Mouse (Mus musculus) heart, embryonic 12.5 days (tissue): ENCODE results near the gene Sim2. TPM values are rescaled to one million over a fixed set of nuclear protein-coding genes. Genes with fewer than 3 reads are reported as not detected.

Experiments used
- ATAC-seq: fragments of 200-750 bp; cut with Nextera tagmentation; 2 replicates; pipeline ENCODE4 v1.8.0; 2017; ENCODE audit warnings: moderate TSS enrichment, moderate library complexity; ENCODE audit not compliant: insufficient number of reproducible peaks, low FRiP score
- H3K27ac ChIP-seq: fragments of 300-500 bp; sonication (generic); 2 replicates; pipeline ENCODE4 v1.5.1; 2016; ENCODE audit warnings: mild to moderate bottlenecking, moderate library complexity; ENCODE audit not compliant: poor library complexity, severe bottlenecking
- H3K27me3 ChIP-seq: fragments of 300-500 bp; sonication (generic); replicated peaks from 2 replicates; pipeline ENCODE4 v1.6.1; 2016; ENCODE audit warnings: mild to moderate bottlenecking, moderate library complexity
- H3K36me3 ChIP-seq: fragments of 300-500 bp; sonication (generic); 2 replicates; pipeline ENCODE4 v1.6.1; 2016; ENCODE audit warnings: mild to moderate bottlenecking, moderate library complexity
- H3K4me1 ChIP-seq: fragments of 300-500 bp; sonication (generic); replicated peaks from 2 replicates; pipeline ENCODE4 v1.6.1; 2016; ENCODE audit warnings: mild to moderate bottlenecking
- H3K4me2 ChIP-seq: fragments of 300-500 bp; sonication (generic); 2 replicates; pipeline ENCODE4 v1.6.1; 2016; ENCODE audit warnings: mild to moderate bottlenecking, moderate library complexity
- H3K4me3 ChIP-seq: fragments of 300-500 bp; sonication (generic); 2 replicates; pipeline ENCODE4 v1.5.1; 2016; ENCODE audit warnings: mild to moderate bottlenecking
- H3K9ac ChIP-seq: fragments of 300-500 bp; sonication (generic); 2 replicates; pipeline ENCODE4 v1.6.1; 2016; ENCODE audit warnings: mild to moderate bottlenecking, moderate library complexity
- H3K9me3 ChIP-seq: fragments of 300-500 bp; sonication (generic); replicated peaks from 2 replicates; pipeline ENCODE4 v1.6.1; 2016; ENCODE audit warnings: mild to moderate bottlenecking, moderate library complexity
- WGBS: fragments of 180-500 bp; shearing (Covaris S2); methylation state at CpG from one replicate; pipeline ENCODE4 v1.1.7; 2016; 5-methylcytosine and 5-hydroxymethylcytosine counted together
- polyA plus RNA-seq: library from polyadenylated mRNA; unstranded; fragments of >200 nt; fragmentation: Nextera tagmentation; extraction: Ambion mirVana; gene quantifications from 2 replicates; pipeline ENCODE4 v1.2.1, GENCODE M21; 2016

Gene Sim2
- polyA plus RNA-seq, 1 experiment from 2014 or later = not detected

DNA sequence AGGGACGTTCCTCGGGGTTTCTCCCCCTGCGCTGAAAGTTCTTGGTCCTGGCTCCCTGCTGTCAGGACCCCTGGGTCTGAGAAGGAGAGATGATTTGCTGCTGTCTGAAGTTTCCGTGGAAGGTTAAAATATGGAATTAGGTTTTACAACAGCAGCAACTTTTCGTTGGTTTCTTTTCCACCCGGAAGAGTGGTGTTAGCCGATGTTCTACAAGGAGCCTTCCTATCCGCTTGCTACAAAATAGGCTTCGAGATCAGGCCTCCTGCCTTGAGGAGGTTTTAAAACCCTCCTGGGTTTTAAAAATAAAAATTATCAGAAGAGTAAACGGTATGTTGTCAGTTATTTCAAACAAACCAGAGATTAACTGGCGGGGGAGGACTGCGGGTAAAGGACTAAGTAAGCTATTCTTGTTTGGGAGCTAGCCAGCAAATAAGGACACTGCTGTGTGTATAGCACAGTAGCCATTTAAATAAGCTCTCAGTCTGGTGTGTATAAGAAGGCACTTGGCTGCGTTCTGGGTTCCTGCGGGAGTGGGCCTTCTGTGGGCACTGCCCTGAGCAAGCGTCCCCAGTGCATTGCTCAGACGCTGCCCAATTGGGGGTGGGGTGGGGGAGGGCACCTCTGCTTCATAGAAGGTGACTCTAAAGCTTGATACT is 3.0 kb downstream of the Sim2 start:
- 6% methylated on average over 16 of the region's 16 CpGs for WGBS
- Histone ChIP-seq H3K27ac (no peak overlapping the region), H3K4me3 (peak overlapping the region; percentile 17), H3K9ac (no peak overlapping the region), H3K27me3 (peaks cover 90% of the 10 kb centered on the region), H3K36me3 (no peaks in the 10 kb centered on the region), H3K4me2 (peak overlapping the region; percentile 33), H3K4me1 (peaks cover 25% of the 10 kb centered on the region), H3K9me3 (no peaks in the 10 kb centered on the region)
- no peak for ATAC-seq

DNA sequence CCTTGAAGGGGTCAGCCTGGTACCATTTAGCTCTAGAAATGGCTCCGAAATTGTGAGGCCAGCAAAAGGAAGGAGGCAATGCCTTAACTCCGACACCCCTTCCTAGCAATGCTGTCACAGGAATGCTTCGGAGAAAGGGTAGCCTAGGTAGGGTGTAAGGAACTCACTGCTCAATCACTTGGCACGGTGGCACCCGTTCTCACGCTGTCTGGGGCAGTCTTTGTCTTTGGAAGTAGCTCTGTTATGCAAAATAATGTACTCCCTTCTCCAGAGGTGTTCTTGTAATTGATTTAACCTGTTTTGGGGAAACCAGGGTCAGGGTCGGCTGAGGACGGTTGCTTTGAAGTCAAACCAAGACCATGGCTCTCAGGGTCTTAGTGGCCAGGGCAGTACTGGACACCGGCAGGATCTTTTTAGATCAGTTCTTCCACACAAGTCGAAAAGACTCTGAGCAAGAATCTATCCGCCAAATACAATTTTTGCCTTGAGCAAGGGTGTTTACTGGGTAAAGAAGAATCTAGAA is 3.6 kb downstream of the Sim2 start:
- 5% methylated on average over 11 of the region's 11 CpGs for WGBS
- no peaks in the 10 kb centered on the region for H3K9me3 ChIP-seq
- no peak overlapping the region for H3K9ac ChIP-seq
- ATAC-seq = no peak
- H3K36me3 ChIP-seq = no peaks in the 10 kb centered on the region
- peaks cover 90% of the 10 kb centered on the region for H3K27me3 ChIP-seq
- no peak overlapping the region for H3K4me3 ChIP-seq
- peaks cover 25% of the 10 kb centered on the region for H3K4me1 ChIP-seq
- no peak overlapping the region for H3K4me2 ChIP-seq
- H3K27ac ChIP-seq = no peak overlapping the region

DNA sequence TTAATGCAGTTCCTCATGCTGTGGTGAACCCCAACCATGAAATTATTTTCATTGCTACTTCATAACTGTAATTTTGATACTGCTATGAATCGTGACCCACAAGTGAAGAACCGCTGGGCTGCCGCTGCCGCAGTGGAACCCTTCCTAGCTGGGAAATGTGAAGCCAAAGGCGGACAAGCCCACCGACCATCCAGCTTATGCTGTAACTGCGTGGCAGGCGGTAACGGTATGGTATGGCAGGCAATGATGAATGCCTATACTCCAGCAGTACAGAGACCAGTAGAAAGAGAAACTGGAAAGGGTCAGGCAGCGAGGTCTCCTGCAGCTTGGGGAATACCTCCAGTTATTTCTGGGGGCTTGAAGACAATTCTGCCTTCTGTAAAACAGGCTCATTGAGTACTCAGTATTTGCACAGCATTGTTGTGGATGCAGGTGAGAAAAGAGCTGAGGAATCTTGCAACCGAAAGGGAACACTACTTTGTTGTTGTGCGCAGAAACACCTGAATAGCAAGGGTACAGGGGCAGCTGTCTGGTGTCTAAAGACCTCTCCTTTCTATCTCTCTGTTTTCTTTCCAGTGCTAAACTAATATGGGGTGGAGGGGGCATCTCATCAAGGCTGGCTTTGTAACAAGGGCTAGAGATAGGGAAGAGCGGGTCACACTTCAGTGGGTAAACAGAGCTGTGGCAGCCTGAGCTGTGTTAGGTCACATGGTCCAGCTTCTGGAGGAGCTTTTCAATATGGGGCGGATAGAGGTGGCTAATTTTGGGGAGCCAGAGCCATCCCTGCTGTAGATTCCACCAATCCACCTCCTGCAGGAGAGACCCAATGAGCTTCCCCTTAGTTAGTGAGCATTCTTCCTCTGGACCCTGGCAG is 4.3 kb downstream of the Sim2 start:
- no peak overlapping the region for H3K4me2 ChIP-seq
- no peak for ATAC-seq
- H3K36me3 ChIP-seq = no peaks in the 10 kb centered on the region
- no peaks in the 10 kb centered on the region for H3K9me3 ChIP-seq
- peaks cover 25% of the 10 kb centered on the region for H3K4me1 ChIP-seq
- peaks cover 91% of the 10 kb centered on the region for H3K27me3 ChIP-seq
- H3K9ac ChIP-seq = no peak overlapping the region
- no peak overlapping the region for H3K27ac ChIP-seq
- no peak overlapping the region for H3K4me3 ChIP-seq
- WGBS = 7% methylated on average over 14 of the region's 14 CpGs

DNA sequence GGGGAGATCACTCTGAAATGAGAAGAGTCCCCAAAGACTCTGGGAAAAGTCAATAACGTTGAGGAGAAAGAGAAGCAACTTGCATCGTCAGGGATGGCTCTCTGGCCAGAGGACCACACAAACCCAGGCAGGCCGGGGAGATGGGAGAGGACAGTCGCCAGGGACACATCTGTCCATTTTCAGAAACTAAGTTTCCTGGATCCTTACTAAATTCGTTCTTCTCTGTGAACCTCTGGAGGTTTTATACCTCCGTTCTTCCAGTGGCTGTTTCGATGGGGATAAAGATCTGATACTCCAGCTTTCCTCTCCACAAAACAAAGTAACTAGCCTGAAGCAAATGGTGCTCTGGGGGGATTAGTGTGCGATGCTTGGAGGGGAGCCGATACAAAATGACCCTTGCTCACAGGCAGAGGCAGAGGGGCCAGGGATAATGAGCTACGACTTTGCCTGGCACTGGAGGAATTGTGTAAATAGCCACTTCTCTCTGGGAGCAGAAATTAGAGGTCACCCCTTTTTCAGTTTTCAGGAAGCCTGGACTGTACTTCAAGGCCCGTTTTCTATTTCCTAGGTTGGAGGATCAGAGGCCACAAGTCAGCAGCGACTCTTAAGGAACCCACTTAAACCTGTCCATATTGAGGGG is 7.9 kb downstream of the Sim2 start:
- no peak overlapping the region for H3K9ac ChIP-seq
- 2% methylated on average over 12 of the region's 12 CpGs for WGBS
- no peak for ATAC-seq

DNA sequence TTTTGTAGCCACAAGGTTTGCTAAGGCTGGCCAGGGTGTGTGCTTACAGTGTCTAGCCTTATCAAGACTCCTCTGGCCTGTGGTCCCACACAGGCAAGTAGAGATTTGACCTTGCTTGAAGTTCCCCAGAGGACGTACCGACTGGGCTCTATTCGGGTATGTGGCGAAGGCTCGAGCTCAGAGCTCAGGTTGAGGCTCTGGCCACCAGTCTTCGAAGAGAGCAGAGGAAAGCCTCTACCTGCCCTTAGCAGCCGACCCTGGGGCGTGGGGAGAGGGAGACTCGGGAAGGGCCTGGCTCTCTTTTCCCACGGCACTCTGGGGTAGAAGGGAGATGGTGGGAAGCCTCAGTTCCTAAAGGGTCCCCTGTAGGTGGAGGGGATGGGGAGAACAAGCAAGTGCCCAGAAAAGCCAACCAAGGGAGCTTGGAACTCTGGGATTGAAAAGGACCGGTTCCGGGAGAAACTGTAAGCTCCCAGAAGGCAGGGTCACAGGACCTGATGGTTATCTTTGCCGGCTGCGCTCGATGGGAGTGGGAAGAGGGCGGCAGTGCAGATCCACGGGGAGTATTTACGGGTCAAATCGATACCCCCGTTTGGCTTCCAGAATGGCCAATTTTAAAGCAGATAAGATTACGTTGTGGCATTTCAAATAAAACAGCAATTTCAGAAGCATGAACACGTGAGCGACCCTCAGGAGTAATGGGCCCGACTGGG is 8.6 kb downstream of the Sim2 start:
- H3K9me3 ChIP-seq = no peaks in the 10 kb centered on the region
- 0 out of 2 replicates have a peak, but pooled peaks cover 11% of the 10 kb centered on the region for H3K4me1 ChIP-seq
- H3K36me3 ChIP-seq = no peaks in the 10 kb centered on the region
- ATAC-seq = no peak
- H3K4me3 ChIP-seq = no peak overlapping the region
- H3K9ac ChIP-seq = no peak overlapping the region
- peaks cover 91% of the 10 kb centered on the region for H3K27me3 ChIP-seq
- no peak overlapping the region for H3K4me2 ChIP-seq
- H3K27ac ChIP-seq = no peak overlapping the region
- 2% methylated on average over 24 of the region's 24 CpGs for WGBS

More for the DNA sequence above, 7.9 kb downstream of the Sim2 start:
- H3K4me2 ChIP-seq = no peak overlapping the region
- no peaks in the 10 kb centered on the region for H3K9me3 ChIP-seq
- no peak overlapping the region for H3K27ac ChIP-seq
- H3K4me1 ChIP-seq = 0 out of 2 replicates have a peak, but pooled peaks cover 11% of the 10 kb centered on the region
- H3K36me3 ChIP-seq = no peaks in the 10 kb centered on the region
- H3K4me3 ChIP-seq = no peak overlapping the region
- peaks cover 89% of the 10 kb centered on the region for H3K27me3 ChIP-seq

DNA sequence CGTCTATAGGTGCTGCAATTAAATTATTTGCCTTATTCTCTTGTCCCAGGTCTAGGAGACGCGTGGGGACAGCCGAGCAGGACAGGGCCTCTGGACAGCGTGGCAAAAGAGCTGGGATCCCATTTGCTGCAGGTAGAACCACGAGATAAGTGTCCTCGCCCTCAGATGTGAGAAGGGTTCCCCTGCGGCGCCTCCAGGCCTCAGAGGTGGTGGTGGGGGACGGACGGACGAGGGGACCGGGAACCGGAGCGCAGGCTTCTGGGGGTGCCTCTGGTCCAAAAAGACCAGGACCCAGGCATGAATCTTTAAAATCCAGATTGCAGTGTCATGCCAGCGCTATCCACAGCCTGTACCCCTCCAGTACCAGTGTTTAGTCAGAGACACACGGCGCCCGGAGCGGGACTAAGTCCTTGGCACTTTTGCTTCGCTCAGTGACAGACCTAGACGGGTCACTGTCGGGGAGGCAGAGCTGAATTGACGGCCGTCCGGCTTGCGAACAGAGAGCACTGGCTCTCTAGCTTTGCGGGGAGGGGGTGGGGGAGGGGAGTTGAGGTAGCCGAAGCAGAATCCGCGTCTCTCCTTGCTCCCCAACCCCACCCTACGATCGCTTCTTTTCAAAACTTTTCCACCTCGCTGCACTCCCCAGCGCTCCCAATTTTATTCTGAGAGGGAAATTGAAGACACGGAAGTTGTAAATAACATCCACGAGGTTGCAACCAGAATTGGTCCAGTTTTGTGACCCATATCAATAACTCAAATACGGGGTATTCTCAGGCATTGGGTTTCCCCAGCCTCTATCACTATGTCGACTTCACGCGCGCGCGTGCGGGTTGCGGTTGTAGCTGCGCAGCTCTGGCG is 9.7 kb downstream of the Sim2 start:
- no peak for ATAC-seq
- H3K9me3 ChIP-seq = no peaks in the 10 kb centered on the region
- no peak overlapping the region for H3K9ac ChIP-seq
- no peak overlapping the region; the same call in 1 of the 2 replicates for H3K4me3 ChIP-seq
- H3K27me3 ChIP-seq = peaks cover 91% of the 10 kb centered on the region
- no peak overlapping the region for H3K27ac ChIP-seq
- no peak overlapping the region for H3K4me2 ChIP-seq
- 0 out of 2 replicates have a peak, but pooled peaks cover 11% of the 10 kb centered on the region for H3K4me1 ChIP-seq
- H3K36me3 ChIP-seq = no peaks in the 10 kb centered on the region
- WGBS = under 1% methylated on average over 48 of the region's 48 CpGs

DNA sequence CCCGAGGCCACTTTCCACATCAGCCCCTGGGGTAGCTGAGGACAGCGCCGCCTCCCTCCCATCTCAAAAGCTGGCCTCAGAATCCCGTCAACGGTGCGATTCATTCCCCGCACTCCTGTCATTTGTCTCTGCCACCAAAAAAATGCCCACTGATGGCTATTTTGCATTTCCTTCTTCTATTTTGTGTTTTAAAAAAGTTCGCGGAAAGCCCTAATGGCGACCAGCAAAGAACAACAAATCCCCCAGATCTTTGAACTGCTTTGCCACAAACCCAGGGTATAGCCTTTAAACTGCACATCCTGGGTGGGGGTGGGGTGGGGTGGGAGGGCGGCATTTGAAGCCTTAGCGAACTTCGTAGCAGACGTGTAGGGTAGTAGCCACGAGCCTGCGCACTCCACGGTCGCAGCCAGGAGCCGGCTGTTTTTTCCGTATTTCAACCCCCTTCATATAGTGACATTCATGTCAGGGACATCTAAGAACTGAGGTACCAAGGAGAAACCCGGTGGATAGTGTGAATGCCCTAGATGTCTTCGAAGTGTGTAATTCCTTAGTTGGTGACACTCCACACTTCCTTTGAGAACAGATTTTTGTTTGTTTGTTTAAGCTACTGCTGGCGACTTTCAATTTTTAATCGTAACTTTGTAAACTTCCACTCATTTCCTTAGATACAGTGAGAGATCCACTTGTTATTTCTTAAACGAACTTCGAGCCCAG is 10.5 kb downstream of the Sim2 start:
- Histone ChIP-seq H3K9me3 (no peaks in the 10 kb centered on the region), H3K27me3 (peaks cover 91% of the 10 kb centered on the region), H3K4me2 (no peak overlapping the region), H3K4me1 (0 out of 2 replicates have a peak, but pooled peaks cover 11% of the 10 kb centered on the region), H3K4me3 (no peak overlapping the region), H3K27ac (no peak overlapping the region), H3K9ac (no peak overlapping the region), H3K36me3 (no peaks in the 10 kb centered on the region)
- ATAC-seq = no peak
- WGBS = under 1% methylated on average over 26 of the region's 26 CpGs

DNA sequence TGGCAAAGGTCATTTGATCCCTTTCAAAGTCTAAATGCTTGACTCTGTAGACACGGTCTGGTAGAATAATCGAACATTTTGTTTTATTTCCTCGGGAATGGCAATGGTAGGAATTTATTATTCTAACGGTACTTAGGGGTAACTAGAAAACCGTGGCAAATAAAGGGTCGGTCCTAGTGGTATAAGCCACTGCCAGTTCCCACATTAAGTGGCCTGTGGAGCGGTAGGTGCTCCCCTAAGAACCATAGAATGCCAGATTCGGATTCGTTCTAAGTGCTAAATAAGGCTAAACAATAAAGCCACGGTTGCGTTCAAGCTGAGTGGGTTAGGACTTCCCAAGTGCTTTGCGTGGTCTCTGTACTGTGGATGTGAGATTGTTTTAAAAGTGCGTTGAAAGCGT is 11.7 kb downstream of the Sim2 start:
- Histone ChIP-seq H3K27ac (no peak overlapping the region), H3K36me3 (no peaks in the 10 kb centered on the region), H3K4me2 (no peak overlapping the region), H3K9me3 (no peaks in the 10 kb centered on the region), H3K9ac (no peak overlapping the region), H3K4me1 (0 out of 2 replicates have a peak, but pooled peaks cover 11% of the 10 kb centered on the region), H3K27me3 (peaks cover 87% of the 10 kb centered on the region), H3K4me3 (no peak overlapping the region)
- 4% methylated on average over 14 of the region's 14 CpGs for WGBS
- no peak for ATAC-seq

DNA sequence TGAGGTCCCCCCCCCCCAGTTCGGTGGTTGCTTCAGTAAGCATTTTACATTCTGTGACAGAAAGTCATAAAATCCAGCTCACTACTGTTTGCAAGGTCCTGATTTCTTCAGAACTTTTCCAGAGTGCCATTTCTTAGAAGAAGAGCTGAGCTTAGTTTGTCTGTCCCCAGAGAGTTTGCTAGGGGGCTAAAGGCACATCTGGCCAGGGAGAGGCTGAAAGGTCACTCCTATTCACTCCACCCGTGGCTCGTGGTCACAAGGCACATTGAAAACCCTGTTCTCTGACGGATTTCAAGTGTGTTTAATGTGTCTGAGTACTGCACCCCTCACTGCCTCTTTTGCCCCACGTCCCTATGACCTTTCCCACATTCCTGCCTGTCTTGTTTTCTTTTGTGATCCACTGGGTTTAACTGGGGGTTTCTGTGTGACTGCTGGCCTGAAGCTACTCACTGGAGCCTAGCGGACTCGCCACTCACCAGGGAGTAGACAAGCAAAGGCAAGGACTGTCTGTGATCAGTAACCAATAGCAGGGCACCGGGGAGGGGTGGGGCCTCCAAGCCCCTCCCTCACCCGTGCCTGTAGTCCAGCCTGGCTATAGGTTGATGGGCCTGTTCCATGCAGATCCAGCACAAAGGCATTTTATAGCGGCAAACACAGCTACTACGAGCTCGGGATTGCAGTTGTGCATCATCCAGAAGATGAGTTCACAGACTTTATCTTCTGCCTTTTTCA is 13.2 kb downstream of the Sim2 start:
- ATAC-seq = no peak
- H3K36me3 ChIP-seq = no peaks in the 10 kb centered on the region
- peaks cover 72% of the 10 kb centered on the region for H3K27me3 ChIP-seq
- no peak overlapping the region for H3K4me3 ChIP-seq
- no peaks in the 10 kb centered on the region for H3K9me3 ChIP-seq
- H3K9ac ChIP-seq = no peak overlapping the region
- H3K4me1 ChIP-seq = 0 out of 2 replicates have a peak, but pooled peaks cover 11% of the 10 kb centered on the region
- H3K4me2 ChIP-seq = no peak overlapping the region
- 7% methylated on average over 12 of the region's 12 CpGs for WGBS
- no peak overlapping the region for H3K27ac ChIP-seq
